Mouse (Mus musculus) liver, embryonic 11.5 days (tissue): ENCODE data around the gene Pbrm1. TPM values are rescaled to one million over a fixed set of nuclear protein-coding genes. Genes with fewer than 3 reads are reported as not detected.

ENCODE experiments used
- ATAC-seq: fragments of 200-750 bp; cut with Nextera tagmentation; replicated peaks from 2 replicates; pipeline ENCODE4 v1.8.0; 2017; ENCODE audit warnings: moderate number of reproducible peaks, mild to moderate bottlenecking, moderate TSS enrichment, moderate library complexity; ENCODE audit not compliant: low FRiP score
- DNase-seq: peaks from one replicate; pipeline ENCODE4 v3.0.0-alpha.2; 2017; ENCODE audit warnings: low spot score
- H3K27ac ChIP-seq: fragments of 300-500 bp; sonication (generic); 2 replicates; pipeline ENCODE4 v1.5.1; 2014; ENCODE audit warnings: mild to moderate bottlenecking, low read depth, low read length, control low read depth
- H3K27me3 ChIP-seq: fragments of 300-500 bp; sonication (generic); replicated peaks from 2 replicates; pipeline ENCODE4 v1.6.1; 2014; ENCODE audit warnings: low read length, mixed read lengths; ENCODE audit not compliant: control insufficient read depth, insufficient read depth
- H3K36me3 ChIP-seq: fragments of 300-500 bp; sonication (generic); 2 replicates; pipeline ENCODE4 v1.6.1; 2014; ENCODE audit warnings: mild to moderate bottlenecking, low read length, moderate library complexity, mixed read lengths; ENCODE audit not compliant: control insufficient read depth, insufficient read depth
- H3K4me1 ChIP-seq: fragments of 300-500 bp; sonication (generic); replicated peaks from 2 replicates; pipeline ENCODE4 v1.6.1; 2014; ENCODE audit warnings: low read length, mixed read lengths; ENCODE audit not compliant: control insufficient read depth, insufficient read depth
- H3K4me2 ChIP-seq: fragments of 300-500 bp; sonication (generic); 2 replicates; pipeline ENCODE4 v1.6.1; 2014; ENCODE audit warnings: mild to moderate bottlenecking, control low read depth, moderate library complexity
- H3K4me3 ChIP-seq: fragments of 300-500 bp; sonication (generic); 2 replicates; pipeline ENCODE4 v1.5.1; 2014; ENCODE audit warnings: low read depth, low read length, control low read depth
- H3K9ac ChIP-seq: fragments of 300-500 bp; sonication (generic); 2 replicates; pipeline ENCODE4 v1.6.1; 2014; ENCODE audit warnings: low read depth, low read length, control low read depth
- H3K9me3 ChIP-seq: fragments of 300-500 bp; sonication (generic); 2 replicates; pipeline ENCODE4 v1.6.1; 2016; ENCODE audit warnings: low read length, inconsistent platforms, mixed read lengths; ENCODE audit not compliant: control insufficient read depth
- WGBS: fragments of 180-500 bp; shearing (Covaris S2); extraction: QIAGEN DNeasy Blood & Tissue Kit; methylation state at CpG from one replicate; pipeline ENCODE4 v1.1.7; 2014; 5-methylcytosine and 5-hydroxymethylcytosine counted together
- polyA plus RNA-seq: library from polyadenylated mRNA; unstranded; fragments of >200 nt; fragmentation: Nextera tagmentation; extraction: Ambion mirVana; gene quantifications from 2 replicates; pipeline ENCODE4 v1.2.1, GENCODE M21; 2014

Gene Pbrm1
- polyA plus RNA-seq, 1 experiment from 2014 or later, result 73.0 TPM

GRCm38 (mm10) chr14:31138897-31139429 lies 120.0 kb downstream of the Pbrm1 start:
- H3K9me3 ChIP-seq, result no peaks in the 10 kb centered on the region
- ATAC-seq (no peak), DNase-seq (no peak)
- peaks cover 87% of the 10 kb centered on the region for H3K36me3 ChIP-seq
- H3K27ac ChIP-seq, result no peak overlapping the region
- H3K4me3 ChIP-seq, result no peak overlapping the region
- 89% methylated on average over 9 of the region's 9 CpGs for WGBS
- no peaks in the 10 kb centered on the region for H3K27me3 ChIP-seq
- H3K4me1 ChIP-seq, result 0 out of 2 replicates have a peak, but pooled peaks cover 3% of the 10 kb centered on the region
- no peak overlapping the region for H3K4me2 ChIP-seq
- no peak overlapping the region for H3K9ac ChIP-seq

- no peaks in the 10 kb centered on the region for H3K9me3 ChIP-seq
- no peak overlapping the region for H3K4me3 ChIP-seq
- no peak for DNase-seq
- no peak for ATAC-seq
- peaks cover 81% of the 10 kb centered on the region for H3K36me3 ChIP-seq
- H3K27me3 ChIP-seq, result no peaks in the 10 kb centered on the region
- 67% methylated on average over 12 of the region's 12 CpGs for WGBS
- H3K9ac ChIP-seq, result no peak overlapping the region
- H3K27ac ChIP-seq, result no peak overlapping the region
- H3K4me2 ChIP-seq, result no peak overlapping the region
- 0 out of 2 replicates have a peak, but pooled peaks cover 3% of the 10 kb centered on the region for H3K4me1 ChIP-seq
Observed at GRCm38 (mm10) chr14:31139666-31140065, 120.7 kb downstream of the Pbrm1 start.

GRCm38 (mm10) chr14:31140141-31140540 lies 121.2 kb downstream of the Pbrm1 start:
- ATAC-seq, result no peak

GRCm38 (mm10) chr14:31141011-31141410 lies 122.1 kb downstream of the Pbrm1 start:
- DNase-seq (no peak), ATAC-seq (no peak)

More at GRCm38 (mm10) chr14:31140141-31140540, 121.2 kb downstream of the Pbrm1 start:
- Histone ChIP-seq H3K27ac (no peak overlapping the region), H3K36me3 (peaks cover 77% of the 10 kb centered on the region), H3K4me2 (no peak overlapping the region), H3K9ac (no peak overlapping the region), H3K4me3 (no peak overlapping the region), H3K9me3 (no peaks in the 10 kb centered on the region), H3K27me3 (no peaks in the 10 kb centered on the region), H3K4me1 (0 out of 2 replicates have a peak, but pooled peaks cover 3% of the 10 kb centered on the region)
- whole genome bisulfite sequencing, result 92% methylated on average over 15 of the region's 15 CpGs
- no peak for DNase-seq

GRCm38 (mm10) chr14:31145694-31146093 lies 126.8 kb downstream of the Pbrm1 start:
- ATAC-seq, result no peak
- H3K27me3 ChIP-seq, result 0 out of 2 replicates have a peak, but pooled peaks cover 2% of the 10 kb centered on the region
- no peak for DNase-seq
- H3K9me3 ChIP-seq, result no peaks in the 10 kb centered on the region
- no peak overlapping the region for H3K4me3 ChIP-seq
- peaks cover 24% of the 10 kb centered on the region; the same call in 1 of the 2 replicates for H3K36me3 ChIP-seq
- no peak overlapping the region for H3K4me2 ChIP-seq
- H3K4me1 ChIP-seq, result no peaks in the 10 kb centered on the region
- WGBS, result 91% methylated on average over 11 of the region's 11 CpGs
- H3K9ac ChIP-seq, result no peak overlapping the region
- no peak overlapping the region for H3K27ac ChIP-seq

More at GRCm38 (mm10) chr14:31141011-31141410, 122.1 kb downstream of the Pbrm1 start:
- H3K27ac ChIP-seq, result no peak overlapping the region
- 0 out of 2 replicates have a peak, but pooled peaks cover 3% of the 10 kb centered on the region for H3K4me1 ChIP-seq
- no peak overlapping the region for H3K9ac ChIP-seq
- H3K4me2 ChIP-seq, result no peak overlapping the region
- H3K9me3 ChIP-seq, result no peaks in the 10 kb centered on the region
- WGBS, result 94% methylated on average over 14 of the region's 14 CpGs
- peaks cover 68% of the 10 kb centered on the region for H3K36me3 ChIP-seq
- H3K4me3 ChIP-seq, result no peak overlapping the region
- H3K27me3 ChIP-seq, result no peaks in the 10 kb centered on the region

GRCm38 (mm10) chr14:31160196-31161150 lies 141.5 kb downstream of the Pbrm1 start:
- no peaks in the 10 kb centered on the region for H3K9me3 ChIP-seq
- H3K27ac ChIP-seq, result no peak overlapping the region
- WGBS, result 68% methylated on average over 27 of the region's 27 CpGs
- DNase-seq (no peak), ATAC-seq (no peak)
- H3K4me2 ChIP-seq, result peak overlapping the region; percentile 26
- H3K4me1 ChIP-seq, result peaks cover 14% of the 10 kb centered on the region
- no peak overlapping the region for H3K9ac ChIP-seq
- no peaks in the 10 kb centered on the region for H3K27me3 ChIP-seq
- H3K4me3 ChIP-seq, result no peak overlapping the region
- no peaks in the 10 kb centered on the region for H3K36me3 ChIP-seq

GRCm38 (mm10) chr14:31161191-31161590 lies 142.3 kb downstream of the Pbrm1 start:
- no peak overlapping the region for H3K4me2 ChIP-seq
- WGBS, result 77% methylated on average over 7 of the region's 7 CpGs

GRCm38 (mm10) chr14:31161638-31162037 lies 142.7 kb downstream of the Pbrm1 start:
- 79% methylated on average over 10 of the region's 10 CpGs for WGBS

More at GRCm38 (mm10) chr14:31161191-31161590, 142.3 kb downstream of the Pbrm1 start:
- Histone ChIP-seq H3K9me3 (no peaks in the 10 kb centered on the region), H3K36me3 (no peaks in the 10 kb centered on the region), H3K4me3 (no peak overlapping the region), H3K4me1 (peaks cover 19% of the 10 kb centered on the region), H3K27me3 (no peaks in the 10 kb centered on the region), H3K9ac (no peak overlapping the region), H3K27ac (no peak overlapping the region)
- DNase-seq (no peak), ATAC-seq (no peak)

More at GRCm38 (mm10) chr14:31161638-31162037, 142.7 kb downstream of the Pbrm1 start:
- Histone ChIP-seq H3K4me1 (peaks cover 22% of the 10 kb centered on the region), H3K27ac (no peak overlapping the region), H3K36me3 (no peaks in the 10 kb centered on the region), H3K9ac (no peak overlapping the region), H3K27me3 (no peaks in the 10 kb centered on the region), H3K9me3 (no peaks in the 10 kb centered on the region), H3K4me3 (no peak overlapping the region), H3K4me2 (no peak overlapping the region)
- DNase-seq, result no peak
- ATAC-seq, result no peak
